Mouse (Mus musculus): ENCODE results near the gene Pex6. TPM values are rescaled to one million over a fixed set of nuclear protein-coding genes. Genes with fewer than 3 reads are reported as not detected.

The Pex6 gene
- 40.1 and 74.9 TPM in 2 replicates for polyA plus RNA-seq (2012; rRNA removed)

- Histone ChIP-seq H3K36me3 (ENCODE audit: control insufficient read depth, insufficient read depth, low read length) (peaks cover 17% of the 10 kb centered on the region), H3K4me3 (ENCODE audit: low read depth, low read length) (peak within 1 kb of the TSS; percentile 92), H3K4me1 (ENCODE audit: control insufficient read depth, insufficient read depth, insufficient read length, low read length) (peaks cover 3% of the 10 kb centered on the region; the same call in 1 of the 2 replicates), H3K27me3 (ENCODE audit: control insufficient read depth, insufficient read depth, low read length) (no peaks in the 10 kb centered on the region), H3K27ac (ENCODE audit: insufficient read depth, low read depth, low read length) (peak within 1 kb of the TSS; percentile 38)
- TF ChIP-seq POLR2A (IDR thresholded peaks at IDR 0.05; ENCODE audit: low read depth, low read length) (peak; percentile 55; the same call in 1 of the 2 replicates), CTCF (IDR thresholded peaks at IDR 0.05; ENCODE audit: extremely low read depth, insufficient read length, insufficient replicate concordance, low read depth, low read length) (no peak)
- WGBS = 5% methylated on average over 36 of the region's 36 CpGs
Observed at GRCm38 (mm10) chr17:46710959-46711597, at the start of gene Pex6. TSS of gene Pex6 (plus strand) at chr17:46711463.

GRCm38 (mm10) chr17:46661981-46662380 lies 49.3 kb upstream of the Pex6 start:
- Histone ChIP-seq H3K27ac (ENCODE audit: insufficient read depth, low read depth, low read length) (no peak overlapping the region), H3K36me3 (ENCODE audit: control insufficient read depth, insufficient read depth, low read length) (peaks cover 2% of the 10 kb centered on the region; the same call in 1 of the 2 replicates), H3K4me3 (ENCODE audit: low read depth, low read length) (no peak overlapping the region), H3K27me3 (ENCODE audit: control insufficient read depth, insufficient read depth, low read length) (no peaks in the 10 kb centered on the region), H3K4me1 (ENCODE audit: control insufficient read depth, insufficient read depth, insufficient read length, low read length) (no peaks in the 10 kb centered on the region)
- 89% methylated on average over 12 of the region's 12 CpGs for whole genome bisulfite sequencing
- TF ChIP-seq POLR2A (IDR thresholded peaks at IDR 0.05; ENCODE audit: low read depth, low read length) (no peak), CTCF (IDR thresholded peaks at IDR 0.05; ENCODE audit: extremely low read depth, insufficient read length, insufficient replicate concordance, low read depth, low read length) (no peak)

GRCm38 (mm10) chr17:46662730-46663129 lies 48.5 kb upstream of the Pex6 start:
- Histone ChIP-seq H3K4me1 (ENCODE audit: control insufficient read depth, insufficient read depth, insufficient read length, low read length) (no peaks in the 10 kb centered on the region), H3K36me3 (ENCODE audit: control insufficient read depth, insufficient read depth, low read length) (peaks cover 7% of the 10 kb centered on the region), H3K27me3 (ENCODE audit: control insufficient read depth, insufficient read depth, low read length) (no peaks in the 10 kb centered on the region), H3K4me3 (ENCODE audit: low read depth, low read length) (no peak overlapping the region), H3K27ac (ENCODE audit: insufficient read depth, low read depth, low read length) (no peak overlapping the region)
- TF ChIP-seq POLR2A (IDR thresholded peaks at IDR 0.05; ENCODE audit: low read depth, low read length) (no peak), CTCF (IDR thresholded peaks at IDR 0.05; ENCODE audit: extremely low read depth, insufficient read length, insufficient replicate concordance, low read depth, low read length) (no peak)
- 94% methylated on average over 5 of the region's 5 CpGs for WGBS

- TF ChIP-seq POLR2A (IDR thresholded peaks at IDR 0.05; ENCODE audit: low read depth, low read length) (no peak), CTCF (IDR thresholded peaks at IDR 0.05; ENCODE audit: extremely low read depth, insufficient read length, insufficient replicate concordance, low read depth, low read length) (no peak)
- Histone ChIP-seq H3K36me3 (ENCODE audit: control insufficient read depth, insufficient read depth, low read length) (peaks cover 27% of the 10 kb centered on the region), H3K4me1 (ENCODE audit: control insufficient read depth, insufficient read depth, insufficient read length, low read length) (no peaks in the 10 kb centered on the region), H3K4me3 (ENCODE audit: low read depth, low read length) (no peak overlapping the region), H3K27ac (ENCODE audit: insufficient read depth, low read depth, low read length) (no peak overlapping the region), H3K27me3 (ENCODE audit: control insufficient read depth, insufficient read depth, low read length) (no peaks in the 10 kb centered on the region)
- 92% methylated on average over 16 of the region's 16 CpGs for WGBS
Observed at GRCm38 (mm10) chr17:46667712-46668111, 43.6 kb upstream of the Pex6 start.

GRCm38 (mm10) chr17:46669911-46670310 lies 41.4 kb upstream of the Pex6 start:
- H3K4me3 ChIP-seq (ENCODE audit: low read depth, low read length) = no peak overlapping the region
- H3K27ac ChIP-seq (ENCODE audit: insufficient read depth, low read depth, low read length) = no peak overlapping the region
- peaks cover 28% of the 10 kb centered on the region for H3K36me3 ChIP-seq (ENCODE audit: control insufficient read depth, insufficient read depth, low read length)
- TF ChIP-seq CTCF (IDR thresholded peaks at IDR 0.05; ENCODE audit: extremely low read depth, insufficient read length, insufficient replicate concordance, low read depth, low read length) (no peak), POLR2A (IDR thresholded peaks at IDR 0.05; ENCODE audit: low read depth, low read length) (no peak)
- H3K4me1 ChIP-seq (ENCODE audit: control insufficient read depth, insufficient read depth, insufficient read length, low read length) = peaks cover 5% of the 10 kb centered on the region
- 96% methylated on average over 10 of the region's 10 CpGs for WGBS
- H3K27me3 ChIP-seq (ENCODE audit: control insufficient read depth, insufficient read depth, low read length) = no peaks in the 10 kb centered on the region

GRCm38 (mm10) chr17:46673850-46674529 lies 37.3 kb upstream of the Pex6 start, which contains the start of gene Rrp36:
TSS of gene Rrp36 (minus strand) at chr17:46674352.
- WGBS = under 1% methylated on average over 43 of the region's 43 CpGs
- H3K4me3 ChIP-seq (ENCODE audit: low read depth, low read length) = peak within 1 kb of the TSS; percentile 99
- H3K36me3 ChIP-seq (ENCODE audit: control insufficient read depth, insufficient read depth, low read length) = peaks cover 37% of the 10 kb centered on the region
- TF ChIP-seq POLR2A (IDR thresholded peaks at IDR 0.05; ENCODE audit: low read depth, low read length) = peak; percentile 61; the same call in 1 of the 2 replicates
- no peak for TF ChIP-seq CTCF (IDR thresholded peaks at IDR 0.05; ENCODE audit: extremely low read depth, insufficient read length, insufficient replicate concordance, low read depth, low read length)
- peaks cover 9% of the 10 kb centered on the region for H3K4me1 ChIP-seq (ENCODE audit: control insufficient read depth, insufficient read depth, insufficient read length, low read length)
- no peaks in the 10 kb centered on the region for H3K27me3 ChIP-seq (ENCODE audit: control insufficient read depth, insufficient read depth, low read length)
- H3K27ac ChIP-seq (ENCODE audit: insufficient read depth, low read depth, low read length) = peak within 1 kb of the TSS; percentile 88

Data from small intestine, adult 2 months (tissue).